Mouse (Mus musculus) cerebellum, adult 2 months (tissue): ENCODE data around the gene Itpkb.

Experiments used
- CTCF ChIP-seq: fragments of 200-500 bp; IDR thresholded peaks from 2 replicates; pipeline ENCODE4 v1.5.1; 2011; ENCODE audit warnings: low read depth, mild to moderate bottlenecking, control low read depth, low read length, moderate library complexity, borderline replicate concordance; ENCODE audit not compliant: insufficient read depth
- POLR2A ChIP-seq: fragments of 200-500 bp; IDR thresholded peaks from 2 replicates; pipeline ENCODE4 v1.6.1; 2011; ENCODE audit warnings: low read length, control low read depth, borderline replicate concordance; ENCODE audit not compliant: insufficient read depth

GRCm38 (mm10) chr1:180332928-180333440, 2.7 kb downstream of the Itpkb start:
- TF ChIP-seq POLR2A, result no peak
- TF ChIP-seq CTCF, result no peak
